ENCODE assay signal across 8 mouse cellular contexts in genomic region chr14:34569534-34570194, GRCm38 (mm10). TPM values are rescaled to one million over a fixed set of nuclear protein-coding genes. Genes with fewer than 3 reads are reported as not detected.
DNase-seq lines count a peak whose midpoint lies in the region; ATAC-seq and TF ChIP-seq lines count a peak whose summit lies in the region.
"Had no signal": no experiment of that assay in that cellular context is flagged by ENCODE, and none has a peak within 500 bp of the region (broad histone marks: within the 10 kb centered on the region; RNA-seq: fewer than 3 reads in every experiment).

No protein-coding gene starts in this region.

- peak overlapping the region; percentile 56 for H3K4me2 ChIP-seq in lung, embryonic 14.5 days
- peak overlapping the region; percentile 41 for H3K4me2 ChIP-seq in forebrain, embryonic 11.5 days (ENCODE audit: low read depth, low read length, severe bottlenecking)
- peak overlapping the region; percentile 63 for H3K4me2 ChIP-seq in intestine, embryonic 16.5 days (ENCODE audit: low read depth, low read length)

- no peak for TF ChIP-seq POLR2A in olfactory bulb, adult 2 months (IDR thresholded peaks at IDR 0.05; ENCODE audit: insufficient read depth, low read depth, low read length)

- no peak overlapping the region for H3K27ac ChIP-seq in lung, embryonic 14.5 days (ENCODE audit: low read depth)
- H3K27ac ChIP-seq in forebrain, embryonic 11.5 days (ENCODE audit: low read depth, low read length), result no peak overlapping the region
- no peak overlapping the region for H3K27ac ChIP-seq in intestine, embryonic 16.5 days (ENCODE audit: low read length)
- no peak overlapping the region for H3K27ac ChIP-seq in olfactory bulb, adult 2 months (ENCODE audit: insufficient read depth, low read depth, low read length)

- H3K9me3 ChIP-seq in lung, embryonic 14.5 days (ENCODE audit: low read depth, low read length), result no peaks in the 10 kb centered on the region
- H3K9me3 ChIP-seq in forebrain, embryonic 11.5 days (ENCODE audit: control insufficient read depth, low read length), result no peaks in the 10 kb centered on the region
- no peaks in the 10 kb centered on the region for H3K9me3 ChIP-seq in intestine, embryonic 16.5 days (ENCODE audit: control insufficient read depth, low read length)

- 31% methylated on average over 27 of the region's 27 CpGs for WGBS in lung, embryonic 14.5 days
- 39% methylated on average over 27 of the region's 27 CpGs for WGBS in forebrain, embryonic 11.5 days
- 29% methylated on average over 27 of the region's 27 CpGs for WGBS in intestine, embryonic 16.5 days
- WGBS in olfactory bulb, adult 2 months, result 38% methylated on average over 27 of the region's 27 CpGs

- no peak for TF ChIP-seq CTCF in lung, embryonic 14.5 days (IDR thresholded peaks at IDR 0.05; ENCODE audit: low read depth)
- TF ChIP-seq CTCF in olfactory bulb, adult 2 months (IDR thresholded peaks at IDR 0.05; ENCODE audit: insufficient read depth, low read depth, low read length), result no peak

- H3K4me1 ChIP-seq in lung, embryonic 14.5 days (ENCODE audit: insufficient read depth), result no peaks in the 10 kb centered on the region
- no peaks in the 10 kb centered on the region for H3K4me1 ChIP-seq in forebrain, embryonic 11.5 days (replicated peaks; ENCODE audit: control insufficient read depth, insufficient read depth, low read length)
- H3K4me1 ChIP-seq in intestine, embryonic 16.5 days (ENCODE audit: control insufficient read depth, insufficient read depth, low read length), result peaks cover 26% of the 10 kb centered on the region
- peaks cover 21% of the 10 kb centered on the region for H3K4me1 ChIP-seq in olfactory bulb, adult 2 months (ENCODE audit: control insufficient read depth, insufficient read depth, low read length)

- no peaks in the 10 kb centered on the region for H3K36me3 ChIP-seq in lung, embryonic 14.5 days (ENCODE audit: insufficient read depth)
- no peaks in the 10 kb centered on the region for H3K36me3 ChIP-seq in forebrain, embryonic 11.5 days (ENCODE audit: control insufficient read depth, insufficient read depth, low read length)
- no peaks in the 10 kb centered on the region for H3K36me3 ChIP-seq in intestine, embryonic 16.5 days (ENCODE audit: control insufficient read depth, insufficient read depth, low read length)

- no peak for DNase-seq in lung, embryonic 14.5 days
- no peak for DNase-seq in lung, postnatal 10 days
- DNase-seq in forebrain, embryonic 11.5 days (ENCODE audit: low spot score), result no peak
- DNase-seq in right cerebral cortex, postnatal 10 days (ENCODE audit: low spot score in 2 of 2), result no peak

- H3K27me3 ChIP-seq in lung, embryonic 14.5 days (ENCODE audit: insufficient read depth, low read length), result no peaks in the 10 kb centered on the region
- H3K27me3 ChIP-seq in forebrain, embryonic 11.5 days (ENCODE audit: control insufficient read depth, insufficient read depth, low read length), result no peaks in the 10 kb centered on the region; the same call in 1 of the 2 replicates
- H3K27me3 ChIP-seq in intestine, embryonic 16.5 days (replicated peaks; ENCODE audit: control insufficient read depth, insufficient read depth, low read length), result no peaks in the 10 kb centered on the region

- no peak for ATAC-seq in lung, embryonic 14.5 days (ENCODE audit: insufficient read depth)
- ATAC-seq in forebrain, embryonic 11.5 days (replicated peaks; ENCODE audit: low FRiP score), result no peak
- no peak for ATAC-seq in intestine, embryonic 16.5 days
- ATAC-seq in monocyte, adult 5-6 weeks (replicated peaks; ENCODE audit: insufficient number of reproducible peaks, low FRiP score, low TSS enrichment, poor library complexity, severe bottlenecking), result no peak

- peak overlapping the region; percentile 18; the same call in 1 of the 2 replicates for H3K4me3 ChIP-seq in lung, embryonic 14.5 days (ENCODE audit: low read depth, low read length)
- peak overlapping the region; percentile 11; the same call in 1 of the 2 replicates for H3K4me3 ChIP-seq in forebrain, embryonic 11.5 days (ENCODE audit: low read depth, low read length)
- peak overlapping the region; percentile 38 for H3K4me3 ChIP-seq in intestine, embryonic 16.5 days (ENCODE audit: low read length)
- peak overlapping the region; percentile 41 for H3K4me3 ChIP-seq in olfactory bulb, adult 2 months (ENCODE audit: insufficient read depth, low read depth, low read length)

- H3K9ac ChIP-seq in lung, embryonic 14.5 days, result no peak overlapping the region; the same call in 1 of the 2 replicates
- no peak overlapping the region; the same call in 1 of the 2 replicates for H3K9ac ChIP-seq in forebrain, embryonic 11.5 days (ENCODE audit: low read length)
- peak overlapping the region; percentile 46 for H3K9ac ChIP-seq in intestine, embryonic 16.5 days (ENCODE audit: low read depth, low read length)

RNA-seq across cellular contexts. Expression of gene Ldb3, which starts 18.8 kb away (rescaled TPM):
- 0.79 and 4.2 TPM in 2 replicates for polyA plus RNA-seq in lung, embryonic 14.5 days (2014; fragmentation: Nextera tagmentation; extraction: Ambion mirVana)
- not detected in 2 replicates for polyA plus RNA-seq in forebrain, embryonic 11.5 days (2014; fragmentation: Nextera tagmentation; extraction: Ambion mirVana)
- 12.8 and 15.7 TPM in 2 replicates for polyA plus RNA-seq in intestine, embryonic 16.5 days (2015; fragmentation: Nextera tagmentation; extraction: Ambion mirVana)
- polyA plus RNA-seq in olfactory bulb, adult 2 months (2012; ENCODE audit: insufficient read depth, insufficient read length, low replicate concordance, missing spikeins), result not detected in 2 replicates
- not detected in 3 replicates for total RNA-seq in monocyte, adult 5-6 weeks (2017)

RNA-seq across cellular contexts. Expression of gene Opn4, which starts 30.3 kb away (rescaled TPM):
- not detected in 2 replicates for polyA plus RNA-seq in lung, embryonic 14.5 days (2014; fragmentation: Nextera tagmentation; extraction: Ambion mirVana)
- 0.12 and 0.84 TPM in 2 replicates for polyA plus RNA-seq in forebrain, embryonic 11.5 days (2014; fragmentation: Nextera tagmentation; extraction: Ambion mirVana)
- 0.34 TPM in 1 of 2 replicates, not detected in the other for polyA plus RNA-seq in intestine, embryonic 16.5 days (2015; fragmentation: Nextera tagmentation; extraction: Ambion mirVana)
- not detected in 2 replicates for polyA plus RNA-seq in olfactory bulb, adult 2 months (2012; ENCODE audit: insufficient read depth, insufficient read length, low replicate concordance, missing spikeins)
- total RNA-seq in monocyte, adult 5-6 weeks (2017), result not detected in 3 replicates
- polyA plus RNA-seq: gonadal fat pad, adult 2 months had no signal

RNA-seq across cellular contexts. Expression of gene 9230112D13Rik, which starts 47.1 kb away (rescaled TPM):
- polyA plus RNA-seq in lung, embryonic 14.5 days (2014; fragmentation: Nextera tagmentation; extraction: Ambion mirVana), result not detected in 2 replicates
- not detected in 2 replicates for polyA plus RNA-seq in forebrain, embryonic 11.5 days (2014; fragmentation: Nextera tagmentation; extraction: Ambion mirVana)
- polyA plus RNA-seq in intestine, embryonic 16.5 days (2015; fragmentation: Nextera tagmentation; extraction: Ambion mirVana), result not detected in 2 replicates
- not detected in 2 replicates for polyA plus RNA-seq in olfactory bulb, adult 2 months (2012; ENCODE audit: insufficient read depth, insufficient read length, low replicate concordance, missing spikeins)
- not detected in 3 replicates for total RNA-seq in monocyte, adult 5-6 weeks (2017)
